Mouse (Mus musculus): ENCODE measurements at regions not wholly inside any gene's neighbourhood (a gene's known extent, or its start where the extent isn't known, plus 50 kb on each side); places are given as distances from the start of the nearest gene placed in this dataset.

DNA sequence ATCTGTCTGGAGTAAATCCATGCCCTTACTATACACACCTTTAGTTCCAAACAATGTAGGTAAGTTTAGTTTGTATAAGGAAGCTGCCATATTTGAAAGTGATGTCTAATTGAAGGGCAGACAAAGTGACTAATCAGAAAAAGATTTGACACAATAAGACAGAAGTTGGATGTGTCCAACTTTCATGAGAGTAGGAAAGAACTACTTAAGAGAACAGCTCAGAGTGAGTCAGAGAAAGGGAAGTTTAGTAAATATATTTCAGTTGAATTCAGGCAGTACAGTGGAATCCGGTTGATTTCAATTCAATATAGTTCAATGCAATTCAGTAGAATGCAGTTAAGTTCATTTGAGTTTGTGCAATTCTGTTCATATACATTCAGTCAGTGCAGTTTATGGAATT is 1296.8 kb upstream of the Gje1 start:
- TF ChIP-seq GATA1 (IDR thresholded peaks at IDR 0.05; ENCODE audit: borderline replicate concordance, low read length) = no peak
- TF ChIP-seq FLI1 (IDR thresholded peaks at IDR 0.05; ENCODE audit: low read length) = no peak
